Mouse (Mus musculus) midbrain, embryonic 14.5 days (tissue): ENCODE results near the gene Klf4. TPM values are rescaled to one million over a fixed set of nuclear protein-coding genes. Genes with fewer than 3 reads are reported as not detected.

ENCODE experiments used
- ATAC-seq: fragments of 200-750 bp; cut with Nextera tagmentation; 2 replicates; pipeline ENCODE4 v1.8.0; 2017; ENCODE audit warnings: moderate number of reproducible peaks, moderate library complexity; ENCODE audit not compliant: low FRiP score, low TSS enrichment
- DNase-seq: peaks from one replicate; pipeline ENCODE4 v3.0.0-alpha.2; 2015
- H3K27ac ChIP-seq: fragments of 300-500 bp; sonication (generic); replicated peaks from 2 replicates; pipeline ENCODE4 v1.5.1; 2014; ENCODE audit warnings: mild to moderate bottlenecking, low read depth, low read length, moderate library complexity
- H3K27me3 ChIP-seq: fragments of 300-500 bp; sonication (generic); 2 replicates; pipeline ENCODE4 v1.6.1; 2014; ENCODE audit warnings: low read length, control low read depth, mixed read lengths; ENCODE audit not compliant: control insufficient read depth, insufficient read depth
- H3K36me3 ChIP-seq: fragments of 300-500 bp; sonication (generic); 2 replicates; pipeline ENCODE4 v1.6.1; 2014; ENCODE audit warnings: low read length, control low read depth; ENCODE audit not compliant: control insufficient read depth, insufficient read depth
- H3K4me1 ChIP-seq: fragments of 300-500 bp; sonication (generic); 2 replicates; pipeline ENCODE4 v1.6.1; 2014; ENCODE audit warnings: mild to moderate bottlenecking, antibody characterized with exemption, low read length, control low read depth; ENCODE audit not compliant: control insufficient read depth, insufficient read depth
- H3K4me2 ChIP-seq: fragments of 300-500 bp; sonication (generic); 2 replicates; pipeline ENCODE4 v1.6.1; 2014; ENCODE audit warnings: mild to moderate bottlenecking, low read length, moderate library complexity
- H3K4me3 ChIP-seq: fragments of 300-500 bp; sonication (generic); replicated peaks from 2 replicates; pipeline ENCODE4 v1.5.1; 2014; ENCODE audit warnings: low read depth, low read length
- H3K9ac ChIP-seq: fragments of 300-500 bp; sonication (generic); replicated peaks from 2 replicates; pipeline ENCODE4 v1.6.1; 2014; ENCODE audit warnings: mild to moderate bottlenecking, low read length, moderate library complexity
- H3K9me3 ChIP-seq: fragments of 300-500 bp; sonication (generic); 2 replicates; pipeline ENCODE4 v1.6.1; 2016; ENCODE audit warnings: low read length, control low read depth, mixed read lengths; ENCODE audit not compliant: control insufficient read depth
- WGBS: fragments of 180-500 bp; shearing (Covaris S2); extraction: QIAGEN DNeasy Blood & Tissue Kit; methylation state at CpG from one replicate; pipeline ENCODE4 v1.1.7; 2014; 5-methylcytosine and 5-hydroxymethylcytosine counted together
- polyA plus RNA-seq: library from polyadenylated mRNA; unstranded; fragments of >200 nt; fragmentation: Nextera tagmentation; extraction: Ambion mirVana; gene quantifications from 2 replicates; pipeline ENCODE4 v1.2.1, GENCODE M21; 2014

Klf4 gene
- polyA plus RNA-seq, 1 experiment from 2014 or later = 2.2 TPM

GRCm38 (mm10) chr4:55530731-55531095 is 1.6 kb downstream of the Klf4 start:
- peak; percentile 52 for DNase-seq
- Histone ChIP-seq H3K4me1 (peaks cover 29% of the 10 kb centered on the region), H3K27me3 (peaks cover 35% of the 10 kb centered on the region), H3K4me3 (peak overlapping the region; percentile 59), H3K9me3 (no peaks in the 10 kb centered on the region), H3K9ac (peak overlapping the region; percentile 49), H3K27ac (no peak overlapping the region), H3K36me3 (no peaks in the 10 kb centered on the region), H3K4me2 (peak overlapping the region; percentile 96)
- ATAC-seq = no peak
- WGBS = 1% methylated on average over 20 of the region's 20 CpGs

GRCm38 (mm10) chr4:55530236-55530635 is 2.0 kb downstream of the Klf4 start:
- under 1% methylated on average over 27 of the region's 27 CpGs for WGBS
- Histone ChIP-seq H3K4me2 (peak overlapping the region; percentile 96), H3K36me3 (no peaks in the 10 kb centered on the region), H3K27ac (no peak overlapping the region), H3K9ac (peak overlapping the region; percentile 49), H3K4me3 (peak overlapping the region; percentile 59), H3K27me3 (peaks cover 32% of the 10 kb centered on the region), H3K9me3 (no peaks in the 10 kb centered on the region), H3K4me1 (peaks cover 29% of the 10 kb centered on the region)
- DNase-seq (peak; percentile 85), ATAC-seq (peak; percentile 17; the same call in 1 of the 2 replicates)

- Histone ChIP-seq H3K4me1 (peaks cover 22% of the 10 kb centered on the region), H3K27ac (no peak overlapping the region), H3K36me3 (no peaks in the 10 kb centered on the region), H3K9me3 (no peaks in the 10 kb centered on the region), H3K27me3 (peaks cover 25% of the 10 kb centered on the region), H3K4me3 (no peak overlapping the region), H3K4me2 (no peak overlapping the region), H3K9ac (no peak overlapping the region)
- DNase-seq (no peak), ATAC-seq (no peak)
- WGBS = 92% methylated on average over 4 of the region's 4 CpGs
Observed at GRCm38 (mm10) chr4:55528404-55528803, 3.9 kb downstream of the Klf4 start.

GRCm38 (mm10) chr4:55527931-55528330 is 4.3 kb downstream of the Klf4 start:
- H3K4me3 ChIP-seq = no peak overlapping the region
- H3K4me2 ChIP-seq = no peak overlapping the region
- H3K27ac ChIP-seq = no peak overlapping the region
- no peak for ATAC-seq
- no peaks in the 10 kb centered on the region for H3K36me3 ChIP-seq
- H3K27me3 ChIP-seq = peaks cover 25% of the 10 kb centered on the region
- WGBS = 82% methylated on average over 12 of the region's 12 CpGs
- no peak for DNase-seq
- H3K9me3 ChIP-seq = no peaks in the 10 kb centered on the region
- H3K9ac ChIP-seq = no peak overlapping the region
- peaks cover 20% of the 10 kb centered on the region for H3K4me1 ChIP-seq

GRCm38 (mm10) chr4:55526247-55527115 is 5.8 kb downstream of the Klf4 start:
- 74% methylated on average over 5 of the region's 5 CpGs for WGBS
- no peak overlapping the region for H3K4me3 ChIP-seq
- no peak overlapping the region for H3K27ac ChIP-seq
- H3K9ac ChIP-seq = no peak overlapping the region
- no peak overlapping the region for H3K4me2 ChIP-seq
- peak; percentile 75 for DNase-seq
- peaks cover 19% of the 10 kb centered on the region for H3K27me3 ChIP-seq
- H3K36me3 ChIP-seq = no peaks in the 10 kb centered on the region
- peaks cover 17% of the 10 kb centered on the region for H3K4me1 ChIP-seq
- no peak for ATAC-seq
- no peaks in the 10 kb centered on the region for H3K9me3 ChIP-seq

- no peak for ATAC-seq
- H3K27me3 ChIP-seq = no peaks in the 10 kb centered on the region
- H3K4me3 ChIP-seq = no peak overlapping the region
- H3K36me3 ChIP-seq = no peaks in the 10 kb centered on the region
- no peak overlapping the region for H3K4me2 ChIP-seq
- H3K27ac ChIP-seq = no peak overlapping the region
- DNase-seq = no peak
- no peak overlapping the region for H3K9ac ChIP-seq
- 76% methylated on average over 4 of the region's 4 CpGs for WGBS
- H3K9me3 ChIP-seq = no peaks in the 10 kb centered on the region
- 0 out of 2 replicates have a peak, but pooled peaks cover 4% of the 10 kb centered on the region for H3K4me1 ChIP-seq
Observed at GRCm38 (mm10) chr4:55523921-55524320, 8.3 kb downstream of the Klf4 start.

- Histone ChIP-seq H3K4me2 (no peak overlapping the region), H3K27me3 (no peaks in the 10 kb centered on the region)
- 93% methylated on average over 7 of the region's 7 CpGs for WGBS
Observed at GRCm38 (mm10) chr4:55517438-55517837, 14.8 kb downstream of the Klf4 start.

GRCm38 (mm10) chr4:55516048-55516447 is 16.2 kb downstream of the Klf4 start:
- Histone ChIP-seq H3K27me3 (no peaks in the 10 kb centered on the region), H3K9me3 (no peaks in the 10 kb centered on the region), H3K4me3 (no peak overlapping the region), H3K36me3 (no peaks in the 10 kb centered on the region), H3K9ac (no peak overlapping the region), H3K4me2 (no peak overlapping the region), H3K27ac (no peak overlapping the region), H3K4me1 (0 out of 2 replicates have a peak, but pooled peaks cover 9% of the 10 kb centered on the region)
- ATAC-seq (no peak), DNase-seq (no peak)
- WGBS = 87% methylated on average over 8 of the region's 8 CpGs

More at GRCm38 (mm10) chr4:55517438-55517837, 14.8 kb downstream of the Klf4 start:
- Histone ChIP-seq H3K27ac (no peak overlapping the region), H3K4me3 (no peak overlapping the region), H3K4me1 (0 out of 2 replicates have a peak, but pooled peaks cover 9% of the 10 kb centered on the region), H3K36me3 (no peaks in the 10 kb centered on the region), H3K9me3 (no peaks in the 10 kb centered on the region), H3K9ac (no peak overlapping the region)
- DNase-seq (no peak), ATAC-seq (no peak)

- under 1% methylated on average over 39 of the region's 39 CpGs for WGBS
- Histone ChIP-seq H3K4me2 (peak overlapping the region; percentile 65), H3K9me3 (no peaks in the 10 kb centered on the region), H3K27ac (peak overlapping the region; percentile 67), H3K9ac (peak overlapping the region; percentile 75), H3K27me3 (no peaks in the 10 kb centered on the region), H3K4me1 (0 out of 2 replicates have a peak, but pooled peaks cover 8% of the 10 kb centered on the region), H3K4me3 (peak overlapping the region; percentile 58), H3K36me3 (no peaks in the 10 kb centered on the region)
- ATAC-seq (peak; percentile 94), DNase-seq (peak; percentile 92)
Observed at GRCm38 (mm10) chr4:55514733-55515176, 17.5 kb downstream of the Klf4 start.
